Mouse (Mus musculus): ENCODE measurements around the gene Nme8. TPM values are rescaled to one million over a fixed set of nuclear protein-coding genes. Genes with fewer than 3 reads are reported as not detected.

Gene Nme8
- not detected in 2 replicates for total RNA-seq (2021)
- long read RNA-seq, experiment 1 = 0 reads
- long read RNA-seq, experiment 2 = 0 reads

- DNase-seq = no peak
These were observed at the start of gene Nme8 for GRCm38 (mm10) chr13:19697790-19698189. Nme8 (minus strand) TSS chr13:19697794.

GRCm38 (mm10) chr13:19745741-19746140 lies 48.1 kb upstream of the Nme8 start:
- DNase-seq = no peak

- DNase-seq = no peak
These were observed 46.9 kb upstream of the Nme8 start for GRCm38 (mm10) chr13:19744536-19744935.

GRCm38 (mm10) chr13:19734597-19734996 lies 37.0 kb upstream of the Nme8 start:
- no peak for DNase-seq

GRCm38 (mm10) chr13:19730826-19731225 lies 33.2 kb upstream of the Nme8 start:
- DNase-seq = no peak

- peak; percentile 62 for DNase-seq
These were observed 21.4 kb upstream of the Nme8 start for GRCm38 (mm10) chr13:19718954-19719353.

GRCm38 (mm10) chr13:19717201-19717600 lies 19.6 kb upstream of the Nme8 start:
- DNase-seq = no peak

DNA sequence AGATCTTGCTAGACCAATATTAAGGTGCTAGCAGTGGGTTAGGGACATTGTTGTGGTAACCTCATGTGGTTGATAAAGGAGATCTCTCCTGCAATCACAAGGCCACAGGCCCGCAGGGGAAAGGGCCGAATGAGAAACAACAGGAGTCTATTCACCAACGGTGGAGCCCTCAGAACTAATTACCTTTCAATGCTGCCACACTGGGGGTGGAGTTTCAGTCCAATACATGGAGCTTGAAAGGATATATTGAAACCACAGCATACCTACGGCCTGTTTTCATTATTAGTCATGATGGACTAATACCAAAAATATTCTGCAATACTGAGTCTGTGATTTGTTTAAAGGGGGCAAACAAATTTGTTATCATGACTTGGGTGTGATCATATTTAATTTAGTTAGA lies 6.2 kb upstream of the Nme8 start:
- no peak for DNase-seq

DNA sequence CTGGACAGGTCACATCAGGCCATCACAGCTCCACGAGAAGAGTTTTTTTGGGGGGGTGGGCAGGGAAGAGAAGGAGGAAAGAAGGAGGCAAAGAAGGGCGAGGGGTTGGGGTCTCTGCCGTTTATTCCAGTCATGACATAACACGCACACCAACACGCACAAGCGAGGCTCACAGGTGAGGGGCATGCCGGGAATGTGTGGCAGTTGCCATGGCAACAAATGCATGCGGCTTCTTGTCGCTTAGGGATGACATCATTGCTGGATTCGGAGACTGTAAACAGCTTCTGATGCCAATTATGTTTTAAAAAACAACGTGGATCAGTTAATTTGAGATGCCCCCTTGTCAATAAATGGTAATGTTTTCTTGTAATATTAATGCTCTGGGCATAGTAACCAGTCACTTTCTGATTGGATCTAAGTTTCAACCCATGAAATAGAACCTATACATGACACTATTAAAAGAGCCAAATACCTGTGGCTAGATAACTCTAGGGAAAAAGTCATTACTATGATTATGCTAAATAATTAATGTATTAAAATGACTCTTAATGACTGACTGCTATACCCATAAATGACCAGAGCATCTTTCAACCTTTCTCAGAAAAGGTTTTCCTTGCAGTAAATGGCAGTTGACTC lies 4.0 kb upstream of the Nme8 start:
- no peak for DNase-seq

- DNase-seq = no peak
These were observed 3.3 kb upstream of the Nme8 start for GRCm38 (mm10) chr13:19700733-19701442.

DNA sequence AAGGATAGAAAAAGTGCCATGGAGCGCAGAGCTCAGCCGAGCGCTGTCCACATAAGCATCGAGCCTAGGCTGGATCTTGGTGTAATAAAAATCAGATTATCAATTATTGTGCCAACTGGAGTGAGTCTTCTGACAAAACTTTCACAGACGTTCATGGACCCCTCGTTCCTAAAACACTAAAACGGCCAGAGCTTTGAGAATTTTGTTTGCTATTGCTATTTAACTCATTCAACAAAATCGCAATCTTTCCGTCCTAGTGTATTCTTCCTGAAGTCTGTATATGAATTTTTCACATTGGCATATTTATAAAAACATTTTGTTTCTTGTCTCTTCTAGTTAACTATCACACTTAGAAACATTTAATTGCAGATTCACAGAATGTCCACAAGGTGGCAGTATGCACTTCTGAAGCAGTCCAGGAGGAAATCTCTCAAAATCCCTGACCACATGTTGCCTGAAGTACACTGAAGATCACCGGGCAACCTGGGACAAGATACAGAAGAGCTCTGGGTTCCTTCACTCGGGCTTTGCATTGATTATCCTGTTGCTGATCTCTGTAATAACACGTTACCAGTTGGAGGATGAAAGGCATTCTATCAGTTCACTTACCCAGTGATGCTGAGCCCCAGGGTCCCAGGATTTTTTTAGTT lies 1.1 kb upstream of the Nme8 start:
- peak; percentile 36 for DNase-seq

DNA sequence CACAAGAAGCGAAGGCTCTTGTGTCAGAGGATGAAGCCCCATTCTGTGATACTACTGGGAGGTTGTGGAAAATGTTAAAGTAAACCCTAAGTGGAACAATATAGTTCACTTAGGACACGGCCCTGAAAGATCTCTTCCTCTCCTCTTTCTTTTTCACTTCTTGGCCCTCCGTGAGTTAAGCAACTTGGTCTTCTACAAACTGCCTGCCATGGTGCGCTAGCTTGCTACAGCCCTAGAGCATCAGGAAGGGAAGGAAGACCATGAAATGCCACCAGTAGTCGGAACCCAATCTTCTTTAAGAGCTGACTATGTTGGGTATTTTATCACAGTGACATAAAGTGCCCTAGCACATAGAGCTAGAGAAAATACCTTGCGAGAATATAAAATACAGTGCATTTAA lies 7.2 kb downstream of the Nme8 start:
- DNase-seq = no peak

DNA sequence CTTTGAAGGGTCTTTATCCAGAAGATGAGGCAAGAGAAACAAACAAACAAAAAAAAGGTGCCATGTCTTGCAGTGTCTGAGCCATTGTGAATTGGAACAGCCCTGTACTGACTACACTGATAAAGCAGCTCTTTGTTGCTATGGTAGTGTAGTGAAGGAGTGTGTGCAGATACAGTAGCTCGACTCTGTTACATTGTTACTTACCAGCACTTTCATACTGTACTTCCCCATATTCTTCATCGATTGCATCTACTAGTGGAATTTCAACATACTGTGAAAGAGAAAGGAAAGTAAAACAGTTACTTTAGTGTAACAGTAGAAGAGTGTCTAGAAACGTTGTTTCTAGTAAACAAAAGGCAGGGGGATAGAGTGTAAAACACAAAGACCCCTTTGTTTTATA lies 7.6 kb downstream of the Nme8 start:
- no peak for DNase-seq

DNA sequence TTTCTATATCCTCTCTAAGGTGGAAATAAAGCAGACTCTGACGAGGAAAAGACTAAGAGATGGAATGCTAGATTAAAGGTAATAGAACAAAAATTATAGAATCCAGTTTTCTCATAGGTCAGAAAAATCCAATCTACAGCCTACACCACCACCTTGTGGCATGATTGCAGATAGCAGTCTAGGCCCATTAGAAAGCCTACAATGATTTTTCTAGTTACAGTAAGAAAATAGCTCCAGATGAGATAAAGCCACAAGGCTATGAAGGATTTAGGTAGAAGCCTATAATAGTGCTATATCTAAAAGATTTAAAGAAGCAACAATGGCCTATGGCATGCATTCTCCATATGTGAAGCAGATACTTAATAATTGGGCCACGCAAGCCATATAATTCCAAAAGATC lies 13.6 kb downstream of the Nme8 start:
- DNase-seq = peak; percentile 48

- DNase-seq = peak; percentile 7
These were observed 14.5 kb downstream of the Nme8 start for GRCm38 (mm10) chr13:19682879-19683640.

GRCm38 (mm10) chr13:19674601-19675000 lies 23.0 kb downstream of the Nme8 start:
- no peak for DNase-seq

DNA sequence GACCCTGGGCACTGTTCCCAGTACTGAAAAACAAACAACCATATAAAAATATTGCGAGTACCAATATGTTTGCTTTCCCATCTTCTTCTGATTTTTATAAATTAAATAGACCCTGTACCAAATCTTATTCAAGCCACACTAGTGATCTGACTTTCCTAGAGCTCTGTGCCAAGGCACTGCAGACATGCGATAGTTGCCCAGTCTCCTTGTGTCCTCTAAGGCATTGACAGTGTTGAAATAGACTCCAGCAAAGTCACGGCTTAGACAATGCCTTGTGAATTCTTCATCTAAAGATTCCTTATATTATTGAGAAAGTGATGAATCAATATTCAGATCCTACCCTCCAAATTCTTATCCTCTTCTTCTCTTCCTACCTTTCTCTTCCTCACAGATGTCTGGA lies 23.6 kb downstream of the Nme8 start:
- DNase-seq = no peak

DNA sequence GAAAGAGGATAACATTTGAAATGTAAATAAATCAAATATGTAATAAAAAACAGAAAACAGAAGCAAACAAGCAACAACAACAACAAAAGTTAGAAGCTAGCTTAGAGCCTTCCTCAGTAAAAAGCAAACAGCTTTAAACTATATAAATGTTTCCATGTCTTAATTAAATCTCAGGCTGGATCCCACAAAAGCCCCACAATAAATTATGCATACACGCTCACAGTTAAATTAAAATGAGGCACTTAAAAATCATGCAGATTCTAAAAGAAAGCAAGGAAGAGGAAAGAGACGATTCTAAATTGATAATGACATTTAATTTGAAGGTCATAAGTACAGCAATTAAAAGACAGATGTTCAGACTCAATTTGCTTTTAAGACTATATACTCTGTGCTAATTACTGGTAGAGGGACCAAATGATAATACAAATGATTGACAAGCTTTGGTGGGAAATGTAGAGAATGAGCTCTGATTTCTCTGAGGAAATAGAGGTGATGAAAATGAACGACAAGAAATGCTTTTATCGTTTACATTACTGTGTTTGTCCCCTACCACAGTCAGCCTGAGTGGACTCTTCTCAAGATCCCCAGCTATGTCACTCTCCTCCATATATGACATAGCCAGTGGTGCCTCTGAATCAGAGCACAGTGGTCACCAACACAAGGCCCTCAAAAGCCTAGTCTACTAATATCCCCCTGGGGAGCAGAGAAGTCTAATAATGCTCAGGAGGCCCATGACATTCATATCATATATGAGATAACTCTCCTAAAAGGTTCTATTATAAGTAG lies 29.0 kb downstream of the Nme8 start:
- DNase-seq = no peak

- DNase-seq = no peak
These were observed 45.2 kb downstream of the Nme8 start for GRCm38 (mm10) chr13:19652405-19652804.

DNA sequence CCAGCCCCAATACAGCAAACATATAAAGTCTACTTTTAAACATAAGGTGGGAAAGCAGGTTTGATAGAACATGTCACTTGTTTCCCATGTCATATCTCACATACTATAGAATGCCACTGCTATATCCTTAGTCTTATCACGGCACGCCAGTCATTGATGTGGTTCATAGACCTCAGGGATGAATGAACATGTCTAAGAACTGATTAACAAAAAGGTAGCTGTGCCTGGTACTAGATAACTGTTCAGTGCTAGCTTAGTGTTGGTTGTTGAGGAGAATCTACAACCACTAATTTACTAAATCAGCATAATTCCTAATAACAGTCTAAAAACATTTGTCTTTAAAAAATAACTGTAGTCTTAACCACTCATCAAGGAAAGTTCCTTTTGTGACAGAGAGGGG lies 47.8 kb downstream of the Nme8 start:
- DNase-seq = no peak

- no peak for DNase-seq
These were observed 53.4 kb downstream of the Nme8 start for GRCm38 (mm10) chr13:19644225-19644624.

GRCm38 (mm10) chr13:19643519-19643918 lies 54.1 kb downstream of the Nme8 start:
- DNase-seq = no peak

All from adrenal gland, postnatal 14 days (tissue).